Mouse (Mus musculus) bone marrow macrophage, adult 2 months (primary cell): ENCODE measurements around the gene Htr1f.

Experiments
- CTCF ChIP-seq: IDR thresholded peaks from 2 replicates; pipeline ENCODE4 v1.5.1; 2012; ENCODE audit warnings: low read depth, mild to moderate bottlenecking, low read length, moderate library complexity
- POLR2A ChIP-seq: IDR thresholded peaks from 2 replicates; pipeline ENCODE4 v1.6.1; 2012; ENCODE audit warnings: mild to moderate bottlenecking, low read depth, low read length, borderline replicate concordance

- no peak for TF ChIP-seq CTCF
- no peak for TF ChIP-seq POLR2A
Observed at GRCm38 (mm10) chr16:64934793-64935192, 170.9 kb downstream of the Htr1f start.
